Mouse (Mus musculus) heart, embryonic 15.5 days (tissue): ENCODE results near the gene Fam102b. TPM values are rescaled to one million over a fixed set of nuclear protein-coding genes. Genes with fewer than 3 reads are reported as not detected.

Source experiments
- ATAC-seq: fragments of 200-750 bp; cut with Nextera tagmentation; replicated peaks from 2 replicates; pipeline ENCODE4 v1.8.0; 2017; ENCODE audit warnings: low read depth, moderate TSS enrichment; ENCODE audit not compliant: insufficient number of reproducible peaks, insufficient read depth, low FRiP score
- H3K27ac ChIP-seq: fragments of 300-500 bp; sonication (generic); 2 replicates; pipeline ENCODE4 v1.5.1; 2015; ENCODE audit warnings: mild to moderate bottlenecking, inconsistent platforms
- H3K27me3 ChIP-seq: fragments of 300-500 bp; sonication (generic); 2 replicates; pipeline ENCODE4 v1.6.1; 2015; ENCODE audit warnings: inconsistent platforms
- H3K36me3 ChIP-seq: fragments of 300-500 bp; sonication (generic); 2 replicates; pipeline ENCODE4 v1.6.1; 2015; ENCODE audit warnings: mild to moderate bottlenecking, inconsistent platforms
- H3K4me1 ChIP-seq: fragments of 300-500 bp; sonication (generic); replicated peaks from 2 replicates; pipeline ENCODE4 v1.6.1; 2015; ENCODE audit warnings: inconsistent platforms
- H3K4me2 ChIP-seq: fragments of 300-500 bp; sonication (generic); 2 replicates; pipeline ENCODE4 v1.6.1; 2015; ENCODE audit warnings: inconsistent platforms, mild to moderate bottlenecking, moderate library complexity
- H3K4me3 ChIP-seq: fragments of 300-500 bp; sonication (generic); 2 replicates; pipeline ENCODE4 v1.5.1; 2015; ENCODE audit warnings: mild to moderate bottlenecking, inconsistent platforms
- H3K9ac ChIP-seq: fragments of 300-500 bp; sonication (generic); 2 replicates; pipeline ENCODE4 v1.6.1; 2015; ENCODE audit warnings: mild to moderate bottlenecking, inconsistent platforms
- H3K9me3 ChIP-seq: fragments of 300-500 bp; sonication (generic); replicated peaks from 2 replicates; pipeline ENCODE4 v1.6.1; 2016; ENCODE audit warnings: inconsistent platforms
- WGBS: fragments of 180-500 bp; shearing (Covaris S2); methylation state at CpG from one replicate; pipeline ENCODE4 v1.1.7; 2015; ENCODE audit warnings: mixed read lengths; 5-methylcytosine and 5-hydroxymethylcytosine counted together
- polyA plus RNA-seq: library from polyadenylated mRNA; unstranded; fragments of >200 nt; fragmentation: Nextera tagmentation; extraction: Ambion mirVana; gene quantifications from 2 replicates; pipeline ENCODE4 v1.2.1, GENCODE M21; 2015

Gene Fam102b
- 6.2 and 7.6 TPM in 2 replicates for polyA plus RNA-seq

GRCm38 (mm10) chr3:109027515-109027987 lies at the start of gene Fam102b:
Gene Fam102b (minus strand): TSS chr3:109027607.
- Histone ChIP-seq H3K9ac (peak within 1 kb of the TSS; percentile 76), H3K9me3 (no peaks in the 10 kb centered on the region), H3K4me1 (peaks cover 16% of the 10 kb centered on the region), H3K27me3 (no peaks in the 10 kb centered on the region), H3K36me3 (no peaks in the 10 kb centered on the region), H3K4me2 (peak within 1 kb of the TSS; percentile 89), H3K27ac (peak within 1 kb of the TSS; percentile 82), H3K4me3 (peak within 1 kb of the TSS; percentile 71)
- WGBS = 0% methylated on average over 42 of the region's 54 CpGs
- peak; percentile 86 for ATAC-seq

- no peak for ATAC-seq
- Histone ChIP-seq H3K4me2 (no peak overlapping the region), H3K4me1 (no peaks in the 10 kb centered on the region), H3K9ac (no peak overlapping the region), H3K27ac (no peak overlapping the region), H3K9me3 (no peaks in the 10 kb centered on the region), H3K36me3 (no peaks in the 10 kb centered on the region), H3K4me3 (no peak overlapping the region), H3K27me3 (no peaks in the 10 kb centered on the region)
- WGBS = 1% methylated on average over 6 of the region's 6 CpGs
Observed at GRCm38 (mm10) chr3:109062989-109063388, 35.6 kb upstream of the Fam102b start.

- 70% methylated on average over 7 of the region's 7 CpGs for WGBS
- no peak for ATAC-seq
- H3K4me3 ChIP-seq = no peak overlapping the region
- H3K27ac ChIP-seq = no peak overlapping the region
- no peak overlapping the region for H3K9ac ChIP-seq
- no peaks in the 10 kb centered on the region for H3K9me3 ChIP-seq
- no peaks in the 10 kb centered on the region for H3K4me1 ChIP-seq
- no peaks in the 10 kb centered on the region for H3K36me3 ChIP-seq
- H3K27me3 ChIP-seq = no peaks in the 10 kb centered on the region
- no peak overlapping the region for H3K4me2 ChIP-seq
Observed at GRCm38 (mm10) chr3:109062391-109062790, 35.0 kb upstream of the Fam102b start.

GRCm38 (mm10) chr3:109059903-109060302 lies 32.5 kb upstream of the Fam102b start:
- Histone ChIP-seq H3K4me2 (no peak overlapping the region), H3K4me3 (no peak overlapping the region)
- WGBS = 61% methylated on average over 8 of the region's 8 CpGs

GRCm38 (mm10) chr3:109051946-109052331 lies 24.5 kb upstream of the Fam102b start:
- no peak for ATAC-seq
- Histone ChIP-seq H3K27me3 (no peaks in the 10 kb centered on the region), H3K36me3 (no peaks in the 10 kb centered on the region), H3K4me1 (peaks cover 8% of the 10 kb centered on the region), H3K4me3 (no peak overlapping the region), H3K9me3 (no peaks in the 10 kb centered on the region), H3K27ac (no peak overlapping the region; the same call in 1 of the 2 replicates), H3K4me2 (no peak overlapping the region), H3K9ac (no peak overlapping the region)
- 49% methylated on average over 6 of the region's 6 CpGs for WGBS

More at GRCm38 (mm10) chr3:109059903-109060302, 32.5 kb upstream of the Fam102b start:
- Histone ChIP-seq H3K27ac (no peak overlapping the region), H3K36me3 (no peaks in the 10 kb centered on the region), H3K9ac (no peak overlapping the region), H3K4me1 (no peaks in the 10 kb centered on the region), H3K9me3 (no peaks in the 10 kb centered on the region), H3K27me3 (no peaks in the 10 kb centered on the region)
- no peak for ATAC-seq

GRCm38 (mm10) chr3:109051056-109051945 lies 23.9 kb upstream of the Fam102b start:
- 20% methylated on average over 11 of the region's 11 CpGs for WGBS
- peak overlapping the region; percentile 11; the same call in 1 of the 2 replicates for H3K4me2 ChIP-seq
- H3K36me3 ChIP-seq = no peaks in the 10 kb centered on the region
- no peak overlapping the region for H3K4me3 ChIP-seq
- no peaks in the 10 kb centered on the region for H3K27me3 ChIP-seq
- peaks cover 8% of the 10 kb centered on the region for H3K4me1 ChIP-seq
- no peak overlapping the region; the same call in 1 of the 2 replicates for H3K27ac ChIP-seq
- no peak overlapping the region for H3K9ac ChIP-seq
- peak; percentile 53 for ATAC-seq
- H3K9me3 ChIP-seq = no peaks in the 10 kb centered on the region

- no peak for ATAC-seq
- H3K27me3 ChIP-seq = no peaks in the 10 kb centered on the region
- H3K27ac ChIP-seq = no peak overlapping the region
- 40% methylated on average over 6 of the region's 6 CpGs for WGBS
- no peak overlapping the region for H3K4me2 ChIP-seq
- peaks cover 8% of the 10 kb centered on the region for H3K4me1 ChIP-seq
- no peaks in the 10 kb centered on the region for H3K36me3 ChIP-seq
- H3K9ac ChIP-seq = no peak overlapping the region
- no peak overlapping the region for H3K4me3 ChIP-seq
- no peaks in the 10 kb centered on the region for H3K9me3 ChIP-seq
Observed at GRCm38 (mm10) chr3:109047707-109048283, 20.4 kb upstream of the Fam102b start.

GRCm38 (mm10) chr3:109046428-109046827 lies 19.0 kb upstream of the Fam102b start:
- H3K36me3 ChIP-seq = no peaks in the 10 kb centered on the region
- H3K9ac ChIP-seq = no peak overlapping the region
- no peak overlapping the region for H3K27ac ChIP-seq
- peaks cover 2% of the 10 kb centered on the region for H3K4me1 ChIP-seq
- no peak overlapping the region for H3K4me3 ChIP-seq
- WGBS = 93% methylated on average over 3 of the region's 3 CpGs
- no peaks in the 10 kb centered on the region for H3K9me3 ChIP-seq
- no peak overlapping the region for H3K4me2 ChIP-seq
- H3K27me3 ChIP-seq = no peaks in the 10 kb centered on the region
- no peak for ATAC-seq

GRCm38 (mm10) chr3:109043395-109043794 lies 16.0 kb upstream of the Fam102b start:
- no peak overlapping the region for H3K4me3 ChIP-seq
- no peaks in the 10 kb centered on the region for H3K4me1 ChIP-seq
- no peak overlapping the region for H3K4me2 ChIP-seq
- no peak overlapping the region for H3K27ac ChIP-seq
- no peaks in the 10 kb centered on the region for H3K36me3 ChIP-seq
- no peaks in the 10 kb centered on the region for H3K27me3 ChIP-seq
- H3K9ac ChIP-seq = no peak overlapping the region
- WGBS = 61% methylated on average over 7 of the region's 7 CpGs
- H3K9me3 ChIP-seq = no peaks in the 10 kb centered on the region
- ATAC-seq = no peak

- no peaks in the 10 kb centered on the region for H3K9me3 ChIP-seq
- no peak overlapping the region for H3K27ac ChIP-seq
- H3K9ac ChIP-seq = no peak overlapping the region
- no peak for ATAC-seq
- 84% methylated on average over 4 of the region's 4 CpGs for WGBS
- H3K4me2 ChIP-seq = no peak overlapping the region
- H3K4me1 ChIP-seq = no peaks in the 10 kb centered on the region
- H3K4me3 ChIP-seq = no peak overlapping the region
- H3K27me3 ChIP-seq = no peaks in the 10 kb centered on the region
- no peaks in the 10 kb centered on the region for H3K36me3 ChIP-seq
Observed at GRCm38 (mm10) chr3:109040908-109041307, 13.5 kb upstream of the Fam102b start.

GRCm38 (mm10) chr3:109034411-109034810 lies 7.0 kb upstream of the Fam102b start:
- Histone ChIP-seq H3K4me1 (no peaks in the 10 kb centered on the region; the same call in 1 of the 2 replicates), H3K27ac (no peak overlapping the region), H3K9ac (no peak overlapping the region), H3K27me3 (no peaks in the 10 kb centered on the region), H3K4me3 (no peak overlapping the region), H3K4me2 (no peak overlapping the region), H3K36me3 (no peaks in the 10 kb centered on the region), H3K9me3 (no peaks in the 10 kb centered on the region)
- no peak for ATAC-seq
- WGBS = 62% methylated on average over 1 of the region's 1 CpGs
